Mouse (Mus musculus) megakaryocyte, adult 5-6 weeks (primary cell): ENCODE data around the gene Grin2b. TPM values are rescaled to one million over a fixed set of nuclear protein-coding genes. Genes with fewer than 3 reads are reported as not detected.

Source experiments
- ATAC-seq: 2 replicates; pipeline ENCODE4 v1.8.0; 2016; ENCODE audit warnings: mild to moderate bottlenecking, inconsistent platforms; ENCODE audit not compliant: poor library complexity, severe bottlenecking
- total RNA-seq, 2 experiments: library from RNA; stranded (forward) in 1 of 2; stranded (reverse) in 1 of 2; fragments of 153-499, 151-499 nt in 1 of 2; fragments of 221-1000, 200-1000 nt in 1 of 2; gene quantifications; 2 replicates each; pipeline versions ENCODE4 v1.2.3 to v1.2.4; 2015 to 2017

Grin2b gene
- total RNA-seq, 2 experiments from 2014 or later: not detected

GRCm38 (mm10) chr6:136105221-136105620, 68.1 kb downstream of the Grin2b start:
- ATAC-seq: no peak

- ATAC-seq: no peak
These were observed 73.1 kb downstream of the Grin2b start for GRCm38 (mm10) chr6:136100241-136100640.

GRCm38 (mm10) chr6:136096269-136096668, 77.0 kb downstream of the Grin2b start:
- ATAC-seq: no peak

GRCm38 (mm10) chr6:136079991-136080734, 93.1 kb downstream of the Grin2b start:
- ATAC-seq: no peak

GRCm38 (mm10) chr6:136072326-136073054, 100.8 kb downstream of the Grin2b start:
- ATAC-seq: no peak

GRCm38 (mm10) chr6:136070101-136070500, 103.2 kb downstream of the Grin2b start:
- ATAC-seq: no peak

- no peak for ATAC-seq
These were observed 120.0 kb downstream of the Grin2b start for GRCm38 (mm10) chr6:136053346-136053745.

- ATAC-seq: no peak
These were observed 123.0 kb downstream of the Grin2b start for GRCm38 (mm10) chr6:136050346-136050745.

GRCm38 (mm10) chr6:136048084-136048483, 125.2 kb downstream of the Grin2b start:
- no peak for ATAC-seq

GRCm38 (mm10) chr6:136046091-136046490, 127.2 kb downstream of the Grin2b start:
- ATAC-seq: no peak

- no peak for ATAC-seq
These were observed 128.8 kb downstream of the Grin2b start for GRCm38 (mm10) chr6:136044461-136044860.

- no peak for ATAC-seq
These were observed 130.9 kb downstream of the Grin2b start for GRCm38 (mm10) chr6:136042375-136042774.

- ATAC-seq: no peak
These were observed 131.5 kb downstream of the Grin2b start for GRCm38 (mm10) chr6:136041821-136042220.

GRCm38 (mm10) chr6:136040931-136041330, 132.4 kb downstream of the Grin2b start:
- ATAC-seq: no peak

- no peak for ATAC-seq
These were observed 143.9 kb downstream of the Grin2b start for GRCm38 (mm10) chr6:136029235-136029939.

- no peak for ATAC-seq
These were observed 146.4 kb downstream of the Grin2b start for GRCm38 (mm10) chr6:136026936-136027335.

- no peak for ATAC-seq
These were observed 147.5 kb downstream of the Grin2b start for GRCm38 (mm10) chr6:136025801-136026200.

- ATAC-seq: no peak
These were observed 152.9 kb downstream of the Grin2b start for GRCm38 (mm10) chr6:136020460-136020859.

GRCm38 (mm10) chr6:136018962-136019361, 154.3 kb downstream of the Grin2b start:
- ATAC-seq: no peak

GRCm38 (mm10) chr6:136013556-136014380, 159.5 kb downstream of the Grin2b start:
- ATAC-seq: no peak

GRCm38 (mm10) chr6:136011533-136011932, 161.8 kb downstream of the Grin2b start:
- ATAC-seq: no peak
